Mouse (Mus musculus): ENCODE data around the gene Ank2. TPM values are rescaled to one million over a fixed set of nuclear protein-coding genes. Genes with fewer than 3 reads are reported as not detected.
A peak's percentile ranks its signal among the peaks of the same experiment; 100 is the strongest.

Gene Ank2
- polyA plus RNA-seq, 1 experiment: 5.7 TPM

DNA sequence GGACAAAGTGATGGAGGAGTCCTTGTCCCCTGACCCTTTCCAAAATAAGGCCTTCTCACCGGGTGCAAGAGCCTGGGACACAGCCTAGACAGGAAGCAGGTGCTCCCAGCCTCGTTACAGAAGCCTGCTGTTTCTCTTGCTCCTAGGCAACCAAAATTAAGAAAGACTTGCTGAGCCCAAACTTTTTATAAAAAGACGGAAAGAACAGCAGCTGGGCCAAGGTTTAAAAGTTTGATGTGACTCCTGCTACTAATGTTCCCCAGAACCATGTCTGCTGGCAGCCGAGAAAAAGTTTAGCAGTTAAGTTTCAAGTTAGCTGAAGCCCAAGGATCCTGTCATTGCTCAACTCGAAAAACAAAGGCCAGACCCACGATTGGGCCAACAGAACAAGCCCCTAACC, 480.0 kb downstream of the Ank2 start:
- Histone ChIP-seq H3K36me3 (ENCODE audit: control insufficient read depth, insufficient read depth, low read length) (no peaks in the 10 kb centered on the region), H3K4me1 (ENCODE audit: control insufficient read depth, insufficient read depth, low read length) (no peaks in the 10 kb centered on the region), H3K27ac (ENCODE audit: insufficient read depth, low read depth, low read length) (no peak overlapping the region), H3K27me3 (replicated peaks; ENCODE audit: control insufficient read depth, insufficient read depth, low read length) (no peaks in the 10 kb centered on the region), H3K4me3 (ENCODE audit: insufficient read depth, low read depth, low read length) (no peak overlapping the region)
- whole genome bisulfite sequencing: 35% methylated on average over 6 of the region's 6 CpGs
- no peak for TF ChIP-seq POLR2A (IDR thresholded peaks at IDR 0.05; ENCODE audit: low read depth, low read length)
- no peak for TF ChIP-seq CTCF (conservative IDR thresholded peaks at IDR 0.05; ENCODE audit: insufficient read depth, insufficient read length, low read depth, low read length)
- no peak for DNase-seq

DNA sequence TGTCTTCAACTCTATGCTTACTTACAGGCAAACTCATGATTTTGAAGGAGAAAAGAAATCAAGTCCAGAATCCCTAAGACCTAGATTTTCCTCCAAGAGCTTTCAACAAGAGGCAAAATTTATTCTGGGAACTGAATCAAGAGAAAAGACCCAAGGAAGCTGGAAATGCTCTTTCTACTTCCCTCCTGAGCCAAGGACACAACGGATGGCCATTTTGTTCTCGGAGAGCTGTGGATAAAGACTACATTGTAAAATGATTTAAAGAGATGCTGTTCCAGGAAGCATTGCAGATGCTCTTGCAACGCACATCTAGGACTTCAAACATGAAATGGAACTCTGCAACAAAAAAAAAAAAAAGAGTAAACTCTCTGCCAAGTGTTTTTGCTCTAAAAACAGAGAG, 481.6 kb downstream of the Ank2 start:
- Histone ChIP-seq H3K27me3 (replicated peaks; ENCODE audit: control insufficient read depth, insufficient read depth, low read length) (no peaks in the 10 kb centered on the region), H3K4me1 (ENCODE audit: control insufficient read depth, insufficient read depth, low read length) (no peaks in the 10 kb centered on the region), H3K36me3 (ENCODE audit: control insufficient read depth, insufficient read depth, low read length) (no peaks in the 10 kb centered on the region), H3K27ac (ENCODE audit: insufficient read depth, low read depth, low read length) (no peak overlapping the region), H3K4me3 (ENCODE audit: insufficient read depth, low read depth, low read length) (no peak overlapping the region)
- TF ChIP-seq CTCF (conservative IDR thresholded peaks at IDR 0.05; ENCODE audit: insufficient read depth, insufficient read length, low read depth, low read length) (no peak), POLR2A (IDR thresholded peaks at IDR 0.05; ENCODE audit: low read depth, low read length) (no peak)
- 66% methylated on average over 3 of the region's 3 CpGs for WGBS
- no peak for DNase-seq

DNA sequence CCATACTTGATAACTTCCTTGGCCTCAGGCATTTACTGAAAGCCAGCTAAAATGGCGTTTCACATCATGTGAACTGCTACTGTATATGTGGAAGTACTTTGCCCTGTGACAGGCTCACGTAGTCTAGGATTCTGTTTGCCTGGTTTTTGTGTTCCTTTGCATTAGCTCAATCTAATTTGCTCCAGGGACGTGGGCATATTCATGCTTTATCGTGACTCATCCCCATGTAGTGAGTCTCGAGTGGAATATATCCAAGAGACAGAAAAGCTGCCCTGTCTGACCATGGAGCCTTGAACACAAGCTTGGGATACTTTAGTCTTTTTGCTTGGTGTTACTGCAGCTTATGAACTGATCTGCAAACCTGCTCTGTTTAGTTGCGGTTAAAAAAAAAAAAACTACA, 483.6 kb downstream of the Ank2 start:
- Histone ChIP-seq H3K4me1 (ENCODE audit: control insufficient read depth, insufficient read depth, low read length) (no peaks in the 10 kb centered on the region), H3K36me3 (ENCODE audit: control insufficient read depth, insufficient read depth, low read length) (no peaks in the 10 kb centered on the region), H3K4me3 (ENCODE audit: insufficient read depth, low read depth, low read length) (no peak overlapping the region), H3K27me3 (replicated peaks; ENCODE audit: control insufficient read depth, insufficient read depth, low read length) (no peaks in the 10 kb centered on the region), H3K27ac (ENCODE audit: insufficient read depth, low read depth, low read length) (no peak overlapping the region)
- TF ChIP-seq CTCF (conservative IDR thresholded peaks at IDR 0.05; ENCODE audit: insufficient read depth, insufficient read length, low read depth, low read length): no peak
- TF ChIP-seq POLR2A (IDR thresholded peaks at IDR 0.05; ENCODE audit: low read depth, low read length): no peak
- no peak for DNase-seq
- WGBS: 87% methylated on average over 6 of the region's 6 CpGs

DNA sequence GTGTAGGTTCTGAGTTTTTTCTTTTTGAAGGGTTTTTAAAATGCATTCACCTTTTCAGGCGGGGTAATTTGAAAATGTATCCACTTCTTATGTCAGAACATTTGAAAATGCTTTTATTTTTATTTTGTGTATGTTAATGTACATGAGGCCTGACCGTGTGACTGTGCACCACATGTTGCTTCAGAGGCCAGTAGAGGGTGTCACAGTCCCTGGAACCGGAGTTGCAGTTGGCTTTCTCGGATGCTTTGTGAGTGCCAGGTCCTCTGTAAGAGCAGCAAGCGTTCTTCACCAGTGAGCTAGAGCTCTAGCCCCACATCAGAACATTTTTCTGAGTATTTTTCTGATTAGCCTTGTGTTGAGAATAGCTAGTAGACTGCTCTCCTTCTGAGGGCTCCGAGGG, 484.0 kb downstream of the Ank2 start:
- Histone ChIP-seq H3K27ac (ENCODE audit: insufficient read depth, low read depth, low read length) (no peak overlapping the region), H3K27me3 (replicated peaks; ENCODE audit: control insufficient read depth, insufficient read depth, low read length) (no peaks in the 10 kb centered on the region), H3K4me3 (ENCODE audit: insufficient read depth, low read depth, low read length) (no peak overlapping the region), H3K36me3 (ENCODE audit: control insufficient read depth, insufficient read depth, low read length) (no peaks in the 10 kb centered on the region), H3K4me1 (ENCODE audit: control insufficient read depth, insufficient read depth, low read length) (no peaks in the 10 kb centered on the region)
- TF ChIP-seq CTCF (conservative IDR thresholded peaks at IDR 0.05; ENCODE audit: insufficient read depth, insufficient read length, low read depth, low read length) (peak; percentile 26; the same call in 1 of the 2 replicates), POLR2A (IDR thresholded peaks at IDR 0.05; ENCODE audit: low read depth, low read length) (no peak)
- 84% methylated on average over 6 of the region's 6 CpGs for WGBS
- DNase-seq: no peak

DNA sequence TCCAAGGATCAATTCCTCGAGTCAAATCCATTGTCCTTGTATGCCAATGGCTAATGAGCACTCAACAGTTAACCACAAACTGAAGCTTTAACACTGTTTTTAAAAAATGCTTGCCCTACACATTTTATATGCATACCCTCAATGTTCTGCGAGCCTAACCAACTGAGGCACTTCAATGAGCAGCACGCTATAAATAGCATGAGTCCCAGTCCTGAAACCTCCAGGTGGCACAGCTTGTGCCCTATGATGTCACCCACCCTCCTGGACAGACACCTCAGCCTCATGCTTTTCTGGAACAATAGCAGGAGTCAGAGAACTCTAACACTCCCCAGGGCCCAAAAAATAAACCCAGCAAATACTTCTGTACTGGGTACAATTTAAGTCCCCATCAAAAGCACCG, 485.2 kb downstream of the Ank2 start:
- no peak for DNase-seq
- Histone ChIP-seq H3K27me3 (replicated peaks; ENCODE audit: control insufficient read depth, insufficient read depth, low read length) (no peaks in the 10 kb centered on the region), H3K27ac (ENCODE audit: insufficient read depth, low read depth, low read length) (no peak overlapping the region), H3K4me3 (ENCODE audit: insufficient read depth, low read depth, low read length) (no peak overlapping the region), H3K4me1 (ENCODE audit: control insufficient read depth, insufficient read depth, low read length) (no peaks in the 10 kb centered on the region), H3K36me3 (ENCODE audit: control insufficient read depth, insufficient read depth, low read length) (no peaks in the 10 kb centered on the region)
- 69% methylated on average over 4 of the region's 4 CpGs for WGBS
- no peak for TF ChIP-seq CTCF (conservative IDR thresholded peaks at IDR 0.05; ENCODE audit: insufficient read depth, insufficient read length, low read depth, low read length)
- no peak for TF ChIP-seq POLR2A (IDR thresholded peaks at IDR 0.05; ENCODE audit: low read depth, low read length)

DNA sequence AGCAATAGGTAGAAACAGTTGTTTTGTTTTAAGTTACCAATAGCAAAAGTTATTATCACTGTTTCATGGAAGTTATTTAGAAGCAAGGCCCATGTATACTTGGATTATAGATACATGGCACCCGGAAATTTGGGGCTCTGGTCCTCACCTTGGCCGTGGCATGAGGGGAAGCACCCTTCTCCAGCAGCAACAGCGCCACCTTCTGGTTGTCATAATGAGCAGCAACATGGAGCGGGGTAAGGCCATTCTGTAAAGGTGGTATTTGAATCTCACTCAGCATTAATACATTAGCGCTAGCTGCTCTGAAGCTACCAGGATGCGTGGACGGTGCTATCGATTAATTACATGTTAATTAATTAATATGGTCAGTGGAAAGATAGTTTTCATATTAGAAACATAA, 486.6 kb downstream of the Ank2 start:
- Histone ChIP-seq H3K36me3 (ENCODE audit: control insufficient read depth, insufficient read depth, low read length) (no peaks in the 10 kb centered on the region), H3K27me3 (replicated peaks; ENCODE audit: control insufficient read depth, insufficient read depth, low read length) (no peaks in the 10 kb centered on the region), H3K4me3 (ENCODE audit: insufficient read depth, low read depth, low read length) (no peak overlapping the region), H3K27ac (ENCODE audit: insufficient read depth, low read depth, low read length) (no peak overlapping the region), H3K4me1 (ENCODE audit: control insufficient read depth, insufficient read depth, low read length) (no peaks in the 10 kb centered on the region)
- peak; percentile 33 for DNase-seq
- TF ChIP-seq POLR2A (IDR thresholded peaks at IDR 0.05; ENCODE audit: low read depth, low read length) (no peak), CTCF (conservative IDR thresholded peaks at IDR 0.05; ENCODE audit: insufficient read depth, insufficient read length, low read depth, low read length) (peak; percentile 75)
- WGBS: 60% methylated on average over 8 of the region's 8 CpGs

DNA sequence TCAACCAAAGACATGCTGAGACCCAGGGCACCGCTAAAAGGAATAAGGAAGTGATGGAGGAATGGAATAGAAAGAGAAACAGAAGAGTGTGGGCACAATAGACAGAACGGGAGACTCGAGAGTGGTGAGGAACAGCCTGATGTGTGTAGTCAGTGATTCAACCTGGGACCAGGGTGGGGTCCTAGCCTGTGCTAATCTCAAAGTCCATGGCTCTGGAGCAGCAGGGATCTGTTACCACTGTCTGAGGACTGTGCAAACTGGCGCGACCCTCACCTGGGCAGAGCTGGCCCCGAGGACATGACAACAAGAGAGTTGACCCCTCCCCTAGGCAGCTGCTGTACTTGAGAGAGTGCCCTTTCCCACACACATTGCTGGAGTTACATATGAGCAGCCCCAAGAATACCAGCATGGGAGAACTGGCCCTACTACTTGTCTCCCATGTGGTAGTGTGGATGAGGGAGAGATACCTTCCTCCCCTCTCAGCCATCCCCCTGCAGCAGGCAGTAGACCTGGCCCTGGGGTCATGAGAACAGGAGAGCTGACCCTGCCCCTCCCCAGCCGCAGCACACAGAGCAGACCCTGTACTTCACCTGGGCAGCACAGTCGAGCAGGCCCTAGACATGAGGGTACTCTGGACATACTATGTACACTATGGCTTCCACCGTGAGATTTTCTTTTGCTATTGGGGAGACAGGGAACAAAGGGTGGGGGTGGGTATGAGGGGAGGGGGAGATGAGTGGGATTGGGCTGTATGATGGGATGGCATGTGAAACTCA, 493.1 kb downstream of the Ank2 start:
- Histone ChIP-seq H3K4me3 (ENCODE audit: insufficient read depth, low read depth, low read length) (no peak overlapping the region), H3K27ac (ENCODE audit: insufficient read depth, low read depth, low read length) (no peak overlapping the region), H3K36me3 (ENCODE audit: control insufficient read depth, insufficient read depth, low read length) (no peaks in the 10 kb centered on the region), H3K27me3 (replicated peaks; ENCODE audit: control insufficient read depth, insufficient read depth, low read length) (no peaks in the 10 kb centered on the region), H3K4me1 (ENCODE audit: control insufficient read depth, insufficient read depth, low read length) (no peaks in the 10 kb centered on the region; the same call in 1 of the 2 replicates)
- no peak for DNase-seq
- 87% methylated on average over 9 of the region's 9 CpGs for WGBS
- TF ChIP-seq CTCF (conservative IDR thresholded peaks at IDR 0.05; ENCODE audit: insufficient read depth, insufficient read length, low read depth, low read length): no peak
- TF ChIP-seq POLR2A (IDR thresholded peaks at IDR 0.05; ENCODE audit: low read depth, low read length): no peak

Measured in kidney, adult 2 months (tissue).